In genomic region chr4:54838794-54839193, GRCm38 (mm10) we compare ENCODE assay signal across 13 mouse cellular contexts.
DNase-seq lines count a peak whose midpoint lies in the region; ATAC-seq and TF ChIP-seq lines count a peak whose summit lies in the region.
"Had no signal": no experiment of that assay in that cellular context is flagged by ENCODE, and none has a peak within 500 bp of the region (broad histone marks: within the 10 kb centered on the region; RNA-seq: fewer than 3 reads in every experiment).

No protein-coding gene starts in this region.

- no peaks in the 10 kb centered on the region for H3K9me3 ChIP-seq in kidney, embryonic 14.5 days (ENCODE audit: control insufficient read depth, low read length)
- no peaks in the 10 kb centered on the region for H3K9me3 ChIP-seq in kidney, embryonic 15.5 days (replicated peaks)
- no peaks in the 10 kb centered on the region for H3K9me3 ChIP-seq in forebrain, embryonic 15.5 days
- H3K9me3 ChIP-seq in intestine, postnatal 0 days (ENCODE audit: control insufficient read depth) = no peaks in the 10 kb centered on the region
- H3K9me3 ChIP-seq: heart, embryonic 12.5 days had no signal

- no peak overlapping the region for H3K9ac ChIP-seq in kidney, embryonic 14.5 days (ENCODE audit: low read depth, low read length)
- H3K9ac ChIP-seq in kidney, embryonic 15.5 days = no peak overlapping the region
- no peak overlapping the region for H3K9ac ChIP-seq in forebrain, embryonic 15.5 days (replicated peaks)
- H3K9ac ChIP-seq in intestine, postnatal 0 days (ENCODE audit: low read depth, low read length) = no peak overlapping the region
- H3K9ac ChIP-seq: heart, embryonic 12.5 days; liver, postnatal 0 days had no signal

- no peaks in the 10 kb centered on the region for H3K4me1 ChIP-seq in kidney, embryonic 14.5 days (ENCODE audit: control insufficient read depth, insufficient read depth, low read length)
- H3K4me1 ChIP-seq in kidney, embryonic 15.5 days = 0 out of 2 replicates have a peak, but pooled peaks cover 3% of the 10 kb centered on the region
- H3K4me1 ChIP-seq in forebrain, embryonic 15.5 days = peaks cover 9% of the 10 kb centered on the region; the same call in 1 of the 2 replicates
- H3K4me1 ChIP-seq in intestine, postnatal 0 days (replicated peaks; ENCODE audit: control insufficient read depth, insufficient read depth, low read length) = no peaks in the 10 kb centered on the region

- DNase-seq in embryo, embryonic 11 days = peak; percentile 37
- peak; percentile 43 for DNase-seq in mesoderm, embryonic 11.5 days (ENCODE audit: low read depth, low spot score)
- DNase-seq in adrenal gland, postnatal 25 days = no peak
- no peak for DNase-seq in natural killer cell, adult 2 months (ENCODE audit: low spot score in 2 of 2)
- DNase-seq: liver, postnatal 0 days; lung, postnatal 4 days had no signal

- TF ChIP-seq CTCF in intestine, postnatal 0 days (IDR thresholded peaks at IDR 0.05; ENCODE audit: low read depth) = no peak

- no peaks in the 10 kb centered on the region for H3K27me3 ChIP-seq in kidney, embryonic 14.5 days (ENCODE audit: control insufficient read depth, insufficient read depth, low read length)
- no peaks in the 10 kb centered on the region for H3K27me3 ChIP-seq in kidney, embryonic 15.5 days
- no peaks in the 10 kb centered on the region for H3K27me3 ChIP-seq in forebrain, embryonic 15.5 days
- H3K27me3 ChIP-seq in intestine, postnatal 0 days (replicated peaks; ENCODE audit: control insufficient read depth, insufficient read depth, low read length) = no peaks in the 10 kb centered on the region
- H3K27me3 ChIP-seq: heart, embryonic 12.5 days had no signal

- H3K4me2 ChIP-seq in kidney, embryonic 14.5 days (replicated peaks; ENCODE audit: low read depth, low read length) = no peak overlapping the region
- H3K4me2 ChIP-seq in kidney, embryonic 15.5 days = no peak overlapping the region
- no peak overlapping the region for H3K4me2 ChIP-seq in forebrain, embryonic 15.5 days (replicated peaks)
- H3K4me2 ChIP-seq in intestine, postnatal 0 days (replicated peaks; ENCODE audit: low read depth) = no peak overlapping the region
- H3K4me2 ChIP-seq: heart, embryonic 12.5 days had no signal

- H3K36me3 ChIP-seq in kidney, embryonic 14.5 days (ENCODE audit: control insufficient read depth, insufficient read depth, low read length) = no peaks in the 10 kb centered on the region
- no peaks in the 10 kb centered on the region for H3K36me3 ChIP-seq in kidney, embryonic 15.5 days
- H3K36me3 ChIP-seq in forebrain, embryonic 15.5 days = no peaks in the 10 kb centered on the region
- H3K36me3 ChIP-seq in intestine, postnatal 0 days (ENCODE audit: control insufficient read depth, insufficient read depth) = no peaks in the 10 kb centered on the region
- H3K36me3 ChIP-seq: heart, embryonic 12.5 days had no signal

- no peak overlapping the region for H3K4me3 ChIP-seq in kidney, embryonic 14.5 days (ENCODE audit: low read length)
- no peak overlapping the region for H3K4me3 ChIP-seq in kidney, embryonic 15.5 days (replicated peaks)
- no peak overlapping the region for H3K4me3 ChIP-seq in forebrain, embryonic 15.5 days
- H3K4me3 ChIP-seq in intestine, postnatal 0 days (ENCODE audit: low read depth, low read length) = no peak overlapping the region
- H3K4me3 ChIP-seq: heart, embryonic 12.5 days; myocyte had no signal

- H3K27ac ChIP-seq in kidney, embryonic 14.5 days (ENCODE audit: low read depth, low read length) = no peak overlapping the region
- H3K27ac ChIP-seq in kidney, embryonic 15.5 days = no peak overlapping the region
- H3K27ac ChIP-seq in forebrain, embryonic 15.5 days (replicated peaks) = no peak overlapping the region
- H3K27ac ChIP-seq in intestine, postnatal 0 days (ENCODE audit: low read depth, low read length) = no peak overlapping the region
- H3K27ac ChIP-seq: stomach, postnatal 0 days had no signal

- ATAC-seq in kidney, embryonic 14.5 days (ENCODE audit: low FRiP score, low TSS enrichment) = 0 out of 2 replicates have a peak, but pooled peaks have one; percentile 46
- no peak for ATAC-seq in kidney, embryonic 15.5 days (replicated peaks; ENCODE audit: low FRiP score)
- ATAC-seq in forebrain, embryonic 15.5 days (replicated peaks) = peak; percentile 67; the same call in 1 of the 2 replicates
- ATAC-seq in intestine, postnatal 0 days = no peak

- WGBS in kidney, embryonic 14.5 days = 37% methylated on average over 3 of the region's 3 CpGs
- 28% methylated on average over 3 of the region's 3 CpGs for WGBS in kidney, embryonic 15.5 days
- WGBS in forebrain, embryonic 15.5 days = 24% methylated on average over 3 of the region's 3 CpGs
- 46% methylated on average over 3 of the region's 3 CpGs for WGBS in intestine, postnatal 0 days

Comparison
In these comparisons a context has a peak if more than half of its experiments do, and no peak if none do; other contexts are left out.
1. ATAC-seq: peak in kidney, embryonic 14.5 days (single experiment) and forebrain, embryonic 15.5 days (single experiment); none in kidney, embryonic 15.5 days (single experiment) and intestine, postnatal 0 days (single experiment).
2. DNase-seq: peak in embryo, embryonic 11 days (single experiment) and mesoderm, embryonic 11.5 days (single experiment); none in adrenal gland, postnatal 25 days (single experiment) and natural killer cell, adult 2 months (0 of 2).